Mouse (Mus musculus) left cerebral cortex, adult 11 months (tissue): ENCODE data around the gene Ube2o.

Source experiments
- DNase-seq: peaks from one replicate; pipeline ENCODE4 v3.0.0; 2022; ENCODE audit warnings: low spot score

The Ube2o gene

DNA sequence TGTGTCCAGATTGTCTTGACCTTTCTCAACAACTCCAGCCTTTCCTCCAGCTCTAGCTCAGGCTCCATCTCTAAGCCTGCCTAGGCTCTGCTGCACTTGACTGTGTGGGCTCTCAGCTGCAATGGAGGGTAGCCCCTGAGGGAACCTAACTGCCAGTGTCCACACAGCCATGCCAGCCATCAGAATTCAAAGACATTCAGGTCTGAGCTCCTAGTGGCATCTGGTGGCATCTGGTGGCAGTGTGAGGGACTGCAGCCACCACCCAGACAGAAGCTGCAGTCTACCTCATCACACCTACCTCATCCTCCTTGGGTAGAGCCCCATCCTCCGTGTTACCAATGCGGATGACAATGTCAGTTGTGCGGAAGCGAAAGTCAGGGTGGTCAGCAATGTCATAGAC is 38.1 kb downstream of the Ube2o start:
- DNase-seq: no peak

DNA sequence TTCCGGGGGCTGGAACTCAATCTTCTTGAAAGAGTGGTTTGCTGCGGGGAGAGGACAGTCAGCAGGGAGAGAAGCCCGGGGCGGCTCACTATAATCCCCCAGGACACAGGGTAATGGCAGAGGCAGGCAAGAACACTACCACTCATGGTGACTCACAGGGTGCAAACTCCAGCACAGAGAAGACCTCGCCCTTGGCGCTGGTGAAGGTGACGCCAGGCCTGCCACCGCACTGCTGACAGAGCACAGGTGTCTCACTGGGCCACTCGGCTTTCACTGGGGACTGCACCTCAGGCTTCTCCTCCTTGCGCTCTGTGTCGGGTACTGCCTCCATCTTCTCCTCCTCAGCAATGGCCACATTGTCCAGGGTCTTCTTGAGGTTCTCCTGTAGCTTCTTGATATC is 40.1 kb downstream of the Ube2o start:
- no peak for DNase-seq

DNA sequence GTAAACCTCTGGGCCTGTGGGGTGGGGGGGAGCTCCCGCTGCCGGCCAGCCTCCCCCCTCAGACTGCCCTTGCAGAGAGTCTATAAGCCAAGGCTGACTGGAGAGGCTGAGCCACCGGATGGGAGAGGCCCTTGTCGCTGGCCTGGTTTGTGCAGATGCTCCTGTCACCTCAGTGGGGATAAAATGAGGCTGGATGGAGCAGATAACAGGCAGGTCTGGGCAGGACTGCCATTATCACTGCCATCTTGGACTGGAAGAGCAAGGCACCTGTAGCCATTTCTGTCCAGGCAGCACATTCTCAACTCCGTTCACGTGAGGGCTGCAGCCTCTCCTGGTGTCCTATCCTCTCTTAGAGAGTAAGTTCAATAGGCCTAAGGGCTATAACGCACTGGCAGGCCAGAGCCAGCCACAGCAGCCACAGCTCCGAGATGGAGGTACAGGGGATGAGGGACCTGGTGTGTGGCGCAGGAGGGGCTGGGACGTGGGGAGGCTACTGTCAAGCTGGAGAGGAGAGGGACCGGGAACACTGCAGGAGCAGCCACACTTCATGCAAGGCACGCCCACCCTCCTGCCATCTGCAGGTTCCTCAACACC is 43.0 kb downstream of the Ube2o start:
- no peak for DNase-seq

DNA sequence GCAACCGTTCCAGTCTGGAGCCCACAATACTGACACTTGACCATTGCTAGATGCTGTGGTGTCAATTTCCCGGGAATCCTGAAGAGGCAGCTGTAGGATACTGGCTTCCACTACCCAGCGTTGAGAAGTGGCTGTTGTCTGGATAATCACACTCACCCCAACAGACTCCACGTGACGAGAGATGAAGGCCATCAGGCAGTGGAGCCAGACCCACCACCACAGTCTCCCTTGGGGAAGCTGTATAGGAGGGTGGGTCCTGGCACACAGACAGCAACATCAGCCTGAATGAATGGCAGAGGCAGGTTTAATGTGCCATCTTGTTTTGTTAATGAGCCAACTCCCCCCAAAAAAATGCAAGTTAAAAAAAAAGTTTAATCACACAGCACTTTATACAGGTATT is 43.9 kb downstream of the Ube2o start:
- DNase-seq: no peak

DNA sequence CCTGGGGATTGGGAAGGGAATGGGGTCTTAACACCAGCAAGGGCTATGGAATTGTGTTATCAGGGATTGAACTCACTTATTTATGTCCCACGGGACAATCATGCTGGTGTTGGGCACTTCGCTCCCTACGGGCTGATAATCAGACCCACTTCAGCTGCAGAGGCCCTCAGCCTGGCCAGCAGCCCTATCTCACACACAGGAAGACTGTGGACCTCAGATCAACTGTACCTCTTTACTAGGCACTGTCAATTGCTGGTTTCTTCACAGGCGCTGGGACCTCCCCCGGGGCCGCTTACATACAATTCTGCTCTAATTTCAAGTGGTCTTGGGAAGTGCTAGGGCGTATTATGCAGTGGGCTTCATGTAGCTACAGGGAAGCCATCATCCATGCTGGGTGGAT is 44.6 kb downstream of the Ube2o start:
- no peak for DNase-seq

DNA sequence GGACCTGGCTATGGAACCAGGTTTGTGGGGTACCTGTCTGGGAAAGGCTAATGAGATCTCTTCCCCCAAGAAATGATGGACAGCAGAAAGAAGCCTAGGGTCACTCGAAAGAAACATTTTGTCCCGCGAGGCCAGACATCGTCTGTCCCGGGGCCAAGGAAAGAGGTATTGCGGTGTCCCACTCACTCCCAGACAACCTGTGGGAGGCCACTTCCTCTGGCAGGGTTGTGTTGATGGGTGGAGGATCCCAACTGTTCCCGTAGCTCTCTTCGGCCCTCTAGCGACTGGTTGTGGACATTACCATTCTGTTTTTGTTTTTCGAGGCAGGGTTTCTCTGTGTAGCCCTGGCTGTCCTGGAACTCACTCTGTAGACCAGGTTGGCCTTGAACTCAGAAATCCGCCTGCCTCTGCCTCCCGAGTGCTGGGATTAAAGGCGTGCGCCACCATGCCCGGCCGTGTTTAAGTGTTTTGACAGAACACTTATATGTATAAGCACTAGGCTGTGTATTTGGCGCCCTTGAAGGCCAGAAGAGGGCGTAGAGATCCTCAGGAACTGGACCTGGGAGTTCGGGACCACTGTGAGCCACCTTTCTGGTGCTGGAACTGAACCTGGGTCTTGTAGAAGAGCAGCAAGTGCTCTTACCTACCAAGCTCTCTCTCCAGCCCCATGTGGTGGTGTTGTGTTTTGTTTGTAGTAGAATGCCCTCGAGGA is 46.9 kb downstream of the Ube2o start:
- no peak for DNase-seq

DNA sequence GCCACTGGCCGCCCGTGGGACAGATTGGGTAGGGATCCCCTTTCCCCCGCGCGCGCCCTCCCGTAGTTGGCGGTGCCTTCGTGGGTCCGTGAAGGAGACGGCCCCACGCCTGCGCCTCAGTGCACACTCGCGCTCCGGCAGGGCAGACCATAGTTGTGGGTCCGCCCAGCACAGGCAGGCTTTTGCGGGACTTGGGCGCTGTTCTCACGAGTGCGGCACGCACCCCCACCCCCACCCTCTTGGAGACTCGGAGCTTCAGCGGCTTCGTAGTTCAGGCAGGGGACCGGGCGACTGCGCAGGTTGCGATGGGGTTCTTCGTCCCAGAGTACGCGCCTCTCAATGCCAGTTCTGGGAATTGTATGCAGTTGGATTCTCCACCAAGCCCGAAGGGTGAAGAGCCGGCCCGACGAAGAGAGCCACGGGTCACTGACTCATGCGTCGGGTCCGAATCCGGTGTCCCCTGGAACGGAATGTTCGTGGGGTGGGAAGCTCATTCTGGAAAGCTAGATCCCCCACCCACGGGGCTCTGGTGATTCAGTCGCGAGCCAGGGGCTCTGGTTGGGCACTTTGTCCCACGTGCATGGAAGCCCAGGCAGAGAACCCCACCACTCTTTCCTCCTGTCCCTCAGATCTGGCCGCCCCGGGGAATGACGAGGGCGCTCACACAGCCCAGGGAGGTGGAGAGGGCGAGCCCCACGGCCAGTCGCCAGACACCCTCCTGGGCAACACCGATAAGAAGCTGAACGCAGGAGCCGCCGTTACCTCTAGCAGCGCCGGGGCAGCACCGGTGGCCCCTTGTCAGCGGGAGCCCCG is 47.7 kb downstream of the Ube2o start:
- no peak for DNase-seq

DNA sequence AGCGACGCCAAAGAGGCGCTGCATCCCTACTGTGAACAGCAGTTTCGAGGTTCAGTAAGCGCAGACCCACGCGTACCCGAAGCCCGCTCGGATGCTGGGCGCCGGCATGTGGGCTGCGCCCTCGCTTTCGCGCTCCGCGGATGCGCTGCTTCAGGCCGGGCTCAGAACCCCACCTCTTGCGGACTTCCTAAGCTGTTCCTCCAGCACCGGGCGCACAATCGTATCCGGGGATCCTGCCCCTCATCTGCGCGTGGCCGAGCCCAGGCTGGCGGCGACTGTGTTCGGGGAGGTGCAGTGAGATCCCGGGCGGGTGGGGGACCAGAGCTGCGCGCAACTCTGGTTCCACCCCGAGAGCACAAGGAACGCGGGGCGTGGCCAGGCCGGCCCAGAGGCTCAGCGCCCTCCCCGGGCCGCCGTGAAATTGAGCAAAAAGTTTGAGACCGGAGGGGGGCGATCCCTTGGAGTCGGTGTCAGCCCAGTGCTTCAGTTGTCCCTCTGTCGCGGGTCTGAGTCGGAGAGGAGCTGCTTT is 48.4 kb downstream of the Ube2o start:
- no peak for DNase-seq

DNA sequence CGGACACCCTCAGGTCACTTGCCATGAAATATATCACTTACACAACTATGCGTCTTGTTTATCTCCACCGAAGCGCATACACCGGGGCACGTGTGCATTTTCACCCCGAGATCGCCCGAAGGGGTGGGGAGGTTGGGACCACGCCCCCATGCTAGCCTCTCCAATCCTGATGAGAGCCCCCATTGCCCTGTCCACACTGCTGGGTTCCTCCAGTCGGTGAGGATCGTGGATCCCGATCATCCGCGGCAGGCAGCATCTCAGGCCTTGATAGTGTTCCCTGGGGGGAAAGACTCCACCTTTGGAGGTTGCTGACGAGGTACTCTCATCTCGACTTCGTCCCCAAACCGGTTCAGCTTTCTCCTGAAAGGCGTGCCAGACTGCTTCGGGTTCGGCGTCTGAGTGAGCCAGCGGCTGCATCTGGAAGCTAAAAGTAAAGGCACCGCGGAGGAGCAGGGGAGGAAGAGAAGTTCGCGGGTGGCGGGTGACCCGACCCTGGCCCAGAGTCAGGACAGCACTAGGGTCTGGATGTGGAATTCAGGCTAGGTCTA is 48.9 kb downstream of the Ube2o start:
- DNase-seq: no peak

DNA sequence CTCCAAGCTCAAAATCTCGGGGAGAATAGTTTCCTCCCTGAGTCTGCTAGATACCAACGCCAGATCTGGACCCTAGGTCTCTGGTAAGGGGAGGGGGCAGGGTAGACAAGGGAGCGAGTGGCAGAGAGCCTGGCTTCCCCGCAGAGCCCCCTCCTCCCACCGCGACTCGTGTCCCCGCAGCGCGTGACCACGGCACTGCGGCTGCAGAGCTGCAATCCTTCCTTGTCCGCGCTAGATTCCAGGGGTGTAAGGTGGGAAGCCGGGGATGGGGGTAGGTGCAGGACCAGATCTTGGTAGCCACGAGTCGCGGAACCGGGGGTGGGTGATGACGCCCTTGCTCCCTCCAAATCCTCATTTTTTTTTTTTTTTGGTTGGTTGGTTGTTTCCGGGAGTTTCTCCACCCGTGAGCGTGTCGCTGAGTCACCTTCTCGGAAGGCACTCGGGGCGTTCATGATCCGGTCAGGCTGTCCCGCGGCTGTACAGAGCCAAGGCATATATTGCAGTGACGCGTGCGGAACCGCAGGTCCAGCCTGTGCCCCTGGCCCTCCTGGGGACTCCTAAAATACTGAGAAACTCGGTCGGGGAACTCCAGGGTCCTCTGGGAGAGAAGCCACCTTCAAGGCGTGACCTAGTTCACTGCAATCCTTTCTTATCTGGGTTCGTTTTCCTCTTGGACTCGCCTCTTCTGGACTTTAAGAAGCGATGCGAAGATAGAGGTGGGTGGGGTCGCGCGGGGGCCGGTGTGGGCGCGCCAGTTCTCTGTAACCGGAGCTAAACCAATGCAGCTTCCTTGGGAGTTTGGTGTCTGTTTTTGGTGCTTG is 49.7 kb downstream of the Ube2o start:
- DNase-seq: no peak

DNA sequence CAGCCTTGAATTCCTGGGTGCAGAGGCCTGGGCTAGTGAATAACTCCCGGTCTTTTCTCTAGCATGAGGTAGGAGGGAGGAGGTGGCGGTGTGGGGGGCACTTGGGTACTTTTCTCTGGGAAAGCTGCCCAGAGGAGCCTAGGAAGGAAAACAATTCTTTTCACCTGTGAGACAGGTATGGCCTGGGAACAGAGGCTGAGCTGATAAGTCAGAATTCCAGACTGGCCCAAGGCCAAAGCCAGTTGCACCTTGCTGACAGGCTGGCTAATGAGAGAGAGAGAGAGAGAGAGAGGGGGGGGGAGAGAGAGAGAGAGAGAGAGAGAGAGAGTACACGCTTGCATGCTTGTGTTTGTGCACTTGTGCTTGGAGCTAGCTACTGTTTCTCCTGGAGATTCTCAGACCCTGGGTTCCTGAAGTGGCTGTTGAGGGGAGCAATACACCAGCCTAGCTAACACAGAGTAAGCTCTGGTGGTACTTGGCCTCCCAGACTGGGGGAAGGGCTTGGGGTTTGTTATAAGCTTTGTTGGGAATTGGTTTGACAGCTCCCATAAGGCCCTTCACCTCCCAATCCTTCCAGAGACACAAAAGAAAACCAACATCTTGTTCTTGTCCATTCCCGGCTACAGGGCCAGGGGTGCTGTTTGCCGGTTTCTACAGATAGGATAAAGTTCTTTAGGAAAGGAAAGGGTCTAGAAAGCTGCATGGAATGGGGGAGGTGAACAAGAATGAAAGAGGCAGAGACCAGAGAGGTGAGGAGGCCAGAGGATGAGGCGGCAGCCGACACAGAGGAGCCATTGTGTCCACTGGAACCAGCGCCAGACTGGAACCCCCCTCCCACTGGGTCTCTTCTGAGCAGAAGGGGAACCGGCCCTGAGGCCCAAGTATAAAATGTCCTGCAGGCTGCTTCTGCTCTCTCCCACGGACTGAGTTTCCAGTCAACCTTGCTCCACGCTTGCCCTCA is 50.8 kb downstream of the Ube2o start, which contains the start of gene Sphk1:
Gene Sphk1, plus strand, starts transcription at position 739 of the 961 bp plus-strand sequence.
- DNase-seq: no peak

DNA sequence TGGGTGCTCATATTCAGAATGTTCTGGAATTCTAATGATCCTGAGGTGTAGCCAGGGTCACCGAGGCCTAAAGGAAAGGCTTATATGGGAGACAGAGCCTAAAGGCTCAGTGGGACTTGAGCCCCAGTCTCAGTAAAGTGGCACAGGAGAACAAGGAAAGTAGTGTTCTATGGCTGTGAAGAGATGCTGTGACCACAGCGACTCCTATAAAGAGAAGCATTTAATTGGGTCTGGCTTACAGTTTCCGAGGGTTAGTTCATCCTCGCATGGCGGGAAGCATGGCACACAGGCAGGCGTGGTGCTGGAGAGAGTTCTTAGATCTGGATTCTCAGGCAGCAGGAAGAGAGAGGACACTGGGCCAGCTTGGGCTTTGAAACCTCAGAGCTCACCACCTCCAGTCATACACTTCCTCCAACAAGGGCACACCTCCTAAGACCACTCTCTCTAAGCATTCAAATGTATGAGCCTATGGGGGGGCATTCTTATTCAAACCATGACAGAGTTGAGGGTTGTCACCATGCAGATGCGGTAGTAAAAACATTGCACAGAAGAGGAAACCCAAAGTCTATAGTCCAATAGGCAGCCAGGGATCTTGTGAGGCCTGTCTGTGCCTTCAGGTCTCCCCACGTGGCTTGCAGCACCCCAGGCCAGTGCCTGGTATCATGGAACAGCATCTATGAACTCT is 52.5 kb downstream of the Ube2o start:
- DNase-seq: no peak

DNA sequence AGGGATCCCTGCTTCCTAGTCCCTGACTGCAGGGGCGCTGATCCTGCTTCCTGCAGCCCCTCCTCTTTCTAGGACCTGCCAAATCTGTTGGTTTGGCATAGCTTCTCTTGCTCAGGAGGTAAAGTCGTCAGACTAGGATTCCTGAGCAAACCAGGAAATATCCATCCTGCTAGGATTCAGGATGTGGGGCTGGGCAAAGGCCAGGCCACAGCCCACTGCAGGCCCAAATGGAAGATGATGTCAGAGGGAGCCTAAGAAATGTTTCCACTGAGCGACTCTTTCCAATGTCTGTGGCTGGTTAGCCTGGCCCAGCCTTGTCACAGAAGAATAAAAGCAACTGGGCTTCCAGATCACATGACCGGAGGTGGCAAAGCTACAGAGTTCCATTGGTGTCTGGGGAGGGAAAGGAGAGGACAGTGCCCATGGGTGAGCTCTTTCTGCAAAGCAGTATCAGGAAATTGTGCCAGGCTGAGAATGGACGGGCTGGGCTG is 57.5 kb downstream of the Ube2o start:
- no peak for DNase-seq

DNA sequence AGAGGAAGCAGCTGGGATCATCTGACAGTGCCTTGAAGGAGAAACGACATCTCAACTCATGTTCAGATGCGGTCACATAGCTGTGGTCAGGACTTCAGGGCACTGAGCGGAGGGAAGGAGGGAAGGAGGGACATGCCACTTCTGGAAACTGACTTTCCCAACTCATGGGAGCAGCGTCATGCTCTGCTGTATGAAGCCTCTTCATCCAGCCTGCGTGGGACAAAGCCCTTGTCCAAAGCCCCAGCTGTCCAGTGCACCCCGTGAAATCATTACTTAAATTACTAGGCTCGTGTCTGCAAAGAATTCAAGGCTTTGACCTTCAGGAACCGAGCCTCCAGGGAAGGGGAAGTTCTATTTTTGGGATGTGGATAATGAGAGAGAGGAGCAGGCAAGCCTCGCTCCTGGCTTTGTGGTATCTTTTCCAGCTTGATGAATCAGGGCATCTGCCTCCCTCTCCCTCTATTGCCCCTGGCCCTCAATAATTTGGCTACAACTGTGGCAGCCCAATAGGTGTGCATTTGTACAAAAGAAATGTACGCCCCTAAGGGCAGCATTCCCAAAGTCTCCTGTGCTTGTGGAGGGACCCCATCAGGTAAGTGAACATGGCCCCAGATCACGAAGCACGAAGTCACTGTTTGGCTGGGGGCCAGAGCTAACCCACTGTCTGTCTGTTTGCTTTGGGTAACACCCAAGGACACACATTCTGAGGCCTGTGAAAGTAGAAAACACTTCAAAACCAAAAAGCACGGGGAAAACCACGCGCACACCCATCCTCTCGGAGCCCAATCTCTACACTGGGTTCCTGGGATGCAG is 58.2 kb downstream of the Ube2o start:
- DNase-seq: no peak

DNA sequence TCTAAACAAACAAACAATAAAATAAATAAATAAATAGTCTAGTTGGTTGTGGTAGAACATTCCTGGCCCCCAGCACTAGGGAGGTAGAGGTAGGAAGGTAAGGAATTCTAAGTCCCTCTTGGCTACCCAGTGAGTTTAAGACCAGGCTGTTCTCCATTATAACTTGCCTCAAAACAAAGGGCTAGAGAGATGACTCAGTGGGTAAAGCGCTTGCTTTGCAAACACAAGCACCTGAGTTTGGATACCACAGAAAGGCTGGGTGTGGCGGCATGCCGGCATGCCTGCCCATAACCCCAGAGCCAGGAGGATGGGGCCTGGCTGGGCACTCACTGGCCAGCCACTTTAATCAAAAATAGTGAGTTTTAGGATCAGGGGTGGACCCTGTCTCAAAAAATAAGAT is 59.2 kb downstream of the Ube2o start:
- no peak for DNase-seq

DNA sequence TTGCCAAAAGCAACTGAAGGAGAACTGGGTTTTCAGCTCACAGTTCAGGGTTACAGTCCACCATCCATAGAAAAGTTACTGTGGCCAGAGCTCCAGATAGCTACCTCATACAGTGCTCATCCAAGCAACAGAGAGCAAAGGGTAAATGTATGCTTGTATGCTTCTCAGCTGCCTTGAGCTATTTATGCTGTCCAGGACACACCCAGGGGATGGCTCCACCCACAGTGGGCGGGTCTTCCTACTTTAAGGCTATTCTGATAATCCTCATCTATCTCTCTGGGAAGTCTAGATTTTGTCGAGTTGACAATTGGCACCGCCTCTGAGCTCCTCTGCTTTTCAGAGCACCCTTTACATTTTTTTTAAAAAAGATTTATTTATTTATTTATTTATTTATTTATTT is 60.1 kb downstream of the Ube2o start:
- DNase-seq: no peak

DNA sequence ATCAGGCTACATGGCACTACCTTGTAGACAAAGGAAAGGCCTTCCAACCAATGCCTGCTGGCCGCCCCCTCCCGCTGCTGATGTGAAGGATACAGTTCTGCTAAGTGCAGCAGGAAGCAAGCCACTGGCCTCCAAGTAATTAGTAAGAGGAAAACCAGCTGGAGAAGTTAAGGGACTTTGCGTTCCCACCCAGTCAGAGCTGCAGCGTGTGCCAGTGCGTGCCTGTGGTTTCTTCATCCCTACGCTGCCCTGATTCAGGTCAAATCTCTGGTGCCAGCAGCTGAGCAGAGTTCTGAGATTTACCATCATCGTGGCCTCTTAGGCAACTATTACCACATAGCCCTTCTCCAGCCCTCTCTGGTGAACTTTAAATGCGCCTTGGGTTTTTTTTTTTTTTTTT is 62.8 kb downstream of the Ube2o start:
- no peak for DNase-seq

DNA sequence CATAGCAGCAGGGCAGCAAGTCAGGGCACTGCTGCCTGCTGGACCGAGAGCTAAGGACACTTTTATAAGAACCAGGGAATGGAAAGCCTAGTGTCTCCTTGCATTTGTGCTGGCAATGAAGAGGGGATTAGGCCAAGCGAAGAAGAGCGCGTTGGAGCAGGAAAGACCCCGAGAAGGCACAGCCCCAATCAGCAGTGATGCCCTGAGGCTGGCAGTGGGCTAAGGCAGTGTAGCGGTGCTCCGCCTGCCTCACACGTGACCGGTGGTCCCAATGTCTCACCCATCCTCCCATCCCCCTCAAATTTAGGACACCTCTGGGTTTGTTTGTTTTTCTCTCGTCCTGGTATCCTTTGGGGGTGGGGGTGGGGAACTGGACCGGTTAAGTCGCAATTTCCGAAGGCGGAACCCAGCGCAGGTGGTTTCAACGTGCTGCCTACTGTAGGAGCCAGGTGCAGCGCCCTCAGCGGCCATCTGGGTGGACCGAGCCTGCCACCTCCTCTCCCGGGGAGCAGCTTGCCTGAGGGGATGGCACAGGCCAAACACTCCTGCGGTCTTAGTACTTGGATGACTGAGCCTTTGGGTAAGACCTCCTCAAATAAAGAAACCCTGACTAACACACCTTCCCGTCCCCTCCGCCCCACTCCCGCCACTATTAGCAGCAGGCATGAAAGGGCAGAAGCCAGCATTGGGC is 65.8 kb downstream of the Ube2o start:
- DNase-seq: no peak
